Mouse (Mus musculus) liver, postnatal 0 days (tissue): ENCODE data around the gene Cds1.

Experiments used
- CTCF ChIP-seq: sonication (generic); IDR thresholded peaks from 2 replicates; pipeline ENCODE4 v1.5.1; 2016; ENCODE audit warnings: antibody characterized with exemption, low read depth
- EP300 ChIP-seq: IDR thresholded peaks from 2 replicates; pipeline ENCODE4 v1.6.1; 2016; ENCODE audit warnings: antibody characterized with exemption, low read depth, mild to moderate bottlenecking

DNA sequence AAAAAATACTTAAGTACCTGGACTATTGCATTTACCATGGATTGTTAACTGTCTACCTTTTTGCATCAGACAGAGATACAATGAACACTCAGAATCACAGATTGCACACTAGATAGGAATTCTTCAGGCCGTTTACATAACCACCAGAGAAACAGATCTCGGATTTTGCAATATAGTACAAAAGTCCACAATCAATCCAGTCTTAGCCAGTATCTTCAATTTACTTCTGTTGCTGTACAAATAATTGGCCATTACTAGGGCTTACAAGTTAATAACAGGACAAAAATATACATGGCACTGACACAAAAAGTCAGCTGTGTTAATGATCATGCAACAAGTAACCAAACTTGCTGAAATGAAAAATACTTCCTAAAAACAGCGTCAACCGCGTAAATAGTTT lies 68.1 kb downstream of the Cds1 start:
- no peak for TF ChIP-seq CTCF
- no peak for TF ChIP-seq EP300
